Mouse (Mus musculus) T-helper 1 cell (primary cell): ENCODE data around the gene Huwe1.

Source experiments
- in situ Hi-C: fragments of 300-600 bp; cut with MboI, MseI; formaldehyde crosslinking; loops from one replicate; pipeline ENCODE4 v1.15.1; 2025; ENCODE audit warnings: high pct_unique_total_duplicates

The Huwe1 gene

GRCm38 (mm10) chrX:151950231-151950630 lies 149.6 kb downstream of the Huwe1 start:
- in situ Hi-C loops: no loop called here

GRCm38 (mm10) chrX:151951181-151951580 lies 150.6 kb downstream of the Huwe1 start:
- in situ Hi-C loops: no loop called here
